Mouse (Mus musculus): ENCODE results near the gene Blm.

DNA sequence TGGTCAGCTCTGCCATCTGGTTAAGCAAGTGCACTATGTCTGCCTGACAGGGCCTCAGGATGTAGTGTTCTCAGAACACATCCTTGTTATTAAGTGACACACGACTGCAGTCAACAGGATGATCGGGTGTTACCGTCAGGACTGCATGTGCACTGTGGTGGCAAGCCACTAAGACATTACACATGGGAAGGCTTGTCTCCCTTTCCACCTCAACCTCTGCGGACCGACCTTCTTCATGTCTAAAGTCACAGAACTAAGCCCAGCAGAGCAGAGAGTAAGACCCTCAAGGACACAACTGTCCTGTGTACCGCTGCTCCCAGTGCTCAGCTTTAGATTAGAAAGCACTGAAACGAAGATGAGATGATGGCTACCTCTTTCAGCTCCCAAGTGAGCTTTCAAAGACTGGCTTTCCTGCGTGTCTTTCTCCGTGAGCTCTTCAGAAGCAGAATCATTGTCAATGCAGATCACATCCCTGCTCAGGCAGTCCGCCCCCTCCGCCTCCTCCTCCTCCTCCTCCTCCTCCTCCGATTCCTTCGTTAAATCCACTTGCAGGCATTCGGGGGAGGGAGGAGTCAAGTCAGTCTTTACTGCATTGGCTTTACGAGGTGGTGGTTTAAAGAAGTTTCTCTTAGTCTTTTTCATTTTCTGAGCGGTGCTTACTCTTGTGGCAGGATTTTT, 22.4 kb downstream of the Blm start:
- TF ChIP-seq CTCF (IDR thresholded peaks at IDR 0.05; ENCODE audit: extremely low read depth, insufficient read length, insufficient replicate concordance, low read depth, low read length) (no peak), POLR2A (IDR thresholded peaks at IDR 0.05; ENCODE audit: low read depth, low read length) (no peak)
